Mouse (Mus musculus): ENCODE results near the gene Slc41a3.

DNA sequence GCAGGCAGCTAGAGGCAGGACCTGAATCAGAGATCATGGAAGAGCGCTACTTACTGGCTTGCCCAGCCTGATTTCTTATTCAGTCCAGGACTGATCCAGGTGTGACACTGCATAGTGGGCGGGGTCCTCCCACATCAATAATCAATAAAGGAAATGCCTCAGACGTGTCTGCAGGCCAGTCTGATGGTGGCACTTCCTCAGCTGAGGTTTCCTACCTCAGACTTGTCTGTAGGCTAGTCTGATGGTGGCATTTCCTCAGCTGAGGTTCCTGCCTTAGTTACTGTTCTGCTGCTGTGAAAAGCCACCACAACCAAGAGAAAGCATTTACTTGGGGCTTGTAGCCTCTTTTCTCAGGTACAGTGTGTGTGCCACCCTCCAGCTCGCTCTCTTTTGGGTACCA lies 23.0 kb downstream of the Slc41a3 start:
- TF ChIP-seq CTCF (IDR thresholded peaks at IDR 0.05; ENCODE audit: low read depth), result no peak
- no peak for TF ChIP-seq EP300 (optimal IDR thresholded peaks at IDR 0.05)

Data from stomach, postnatal 0 days (tissue).